Mouse (Mus musculus) inflammation-experienced regulatory T-cells, adult 6 months (primary cell): Measurements from ENCODE around the gene Susd1. TPM values are rescaled to one million over a fixed set of nuclear protein-coding genes. Genes with fewer than 3 reads are reported as not detected.

Experiments used
- ATAC-seq: one replicate; pipeline ENCODE4 v1.8.0; 2017
- polyA plus RNA-seq, 3 experiments: library from polyadenylated mRNA; unstranded; fragments of 100-300 nt; shearing (Covaris generic); gene quantifications; one replicate each; pipeline ENCODE4 v1.2.1; 2017

Susd1 gene
- polyA plus RNA-seq, 3 experiments from 2014 or later = 0.82 to 1.3 TPM; not detected in 1

DNA sequence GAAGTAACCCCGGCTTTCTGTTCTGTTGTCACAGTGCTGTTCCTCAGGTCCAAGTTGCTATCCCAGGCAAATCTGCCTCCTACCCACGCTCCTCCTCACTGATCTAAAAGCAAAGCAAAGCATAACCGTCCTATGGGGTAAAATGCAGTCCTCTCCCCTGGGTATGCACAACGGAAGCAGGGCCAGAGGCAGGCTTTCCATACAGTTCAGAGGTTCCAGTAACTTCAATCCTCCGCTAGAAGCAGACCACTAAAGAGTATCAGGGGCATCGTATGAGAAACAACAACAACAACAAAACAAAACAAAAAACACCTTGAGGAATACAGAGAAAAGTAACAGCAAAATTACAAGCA, 100.9 kb downstream of the Susd1 start:
- peak; percentile 8 for ATAC-seq

- no peak for ATAC-seq
These were observed 101.4 kb downstream of the Susd1 start for GRCm38 (mm10) chr4:59336846-59337532.

GRCm38 (mm10) chr4:59336439-59336809, 102.0 kb downstream of the Susd1 start:
- no peak for ATAC-seq

DNA sequence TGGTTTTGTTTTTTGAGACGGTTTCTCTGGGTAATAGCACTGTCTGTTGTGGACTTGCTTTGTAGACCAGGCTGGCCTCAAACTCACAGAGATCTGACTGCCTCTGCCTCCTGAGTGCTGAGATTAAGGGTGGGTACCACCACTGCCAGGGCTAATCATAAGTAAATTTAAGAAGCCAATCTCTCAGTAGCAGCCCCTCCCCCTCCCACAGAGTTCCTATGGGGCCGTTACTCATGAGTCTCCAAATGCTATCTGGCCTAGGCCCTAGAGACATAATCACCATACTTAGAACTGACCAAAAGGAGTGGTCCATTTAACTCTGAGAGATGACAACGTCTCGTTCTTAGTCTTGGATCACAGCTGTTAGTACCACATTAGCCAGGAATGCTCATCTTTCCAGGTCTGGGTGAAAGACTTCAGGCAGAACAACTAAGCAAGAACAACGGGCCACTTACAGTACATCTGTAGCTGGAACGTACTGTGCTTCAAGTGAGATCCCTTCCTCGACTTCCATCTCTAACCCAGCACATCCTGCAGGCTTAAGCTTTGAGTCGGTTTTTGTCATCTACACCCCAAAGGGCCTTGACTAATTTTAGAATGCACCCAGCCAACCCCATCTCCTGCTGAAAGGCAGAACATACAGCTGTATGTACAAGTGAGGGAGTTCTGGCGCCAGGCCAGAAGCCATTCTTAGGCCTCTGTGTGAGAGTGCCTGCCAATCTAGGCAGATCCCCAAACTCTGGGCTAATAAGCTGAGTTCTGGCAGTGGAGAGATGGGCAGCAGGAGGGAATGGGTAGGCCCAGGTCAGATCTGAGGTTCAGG, 102.6 kb downstream of the Susd1 start:
- no peak for ATAC-seq

- no peak for ATAC-seq
These were observed 103.3 kb downstream of the Susd1 start for GRCm38 (mm10) chr4:59335101-59335500.

GRCm38 (mm10) chr4:59334236-59334635, 104.2 kb downstream of the Susd1 start:
- peak; percentile 11 for ATAC-seq

DNA sequence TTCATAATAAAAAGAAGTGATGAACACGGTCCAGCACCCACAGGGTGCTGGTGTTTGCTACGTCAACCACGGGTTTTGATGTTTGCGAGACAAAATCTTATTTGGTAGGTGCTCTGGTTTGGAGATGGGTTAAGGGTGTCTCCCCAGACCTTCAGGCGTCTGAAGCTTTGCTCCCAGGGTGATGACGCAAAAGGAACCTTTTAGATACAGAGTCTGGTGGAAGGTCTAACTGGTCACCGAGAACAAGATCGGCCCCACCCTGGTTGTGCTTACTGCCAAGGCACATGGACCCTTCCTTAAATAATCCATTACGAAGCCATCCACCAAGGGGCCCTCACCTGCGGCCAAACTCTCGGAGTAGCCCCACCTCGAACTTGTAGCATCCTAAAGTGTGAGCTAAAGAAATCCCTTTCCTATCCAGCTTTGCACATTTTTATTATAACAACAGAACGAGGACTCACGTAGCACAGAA, 105.0 kb downstream of the Susd1 start:
- ATAC-seq = no peak

GRCm38 (mm10) chr4:59332691-59333423, 105.6 kb downstream of the Susd1 start:
- no peak for ATAC-seq

GRCm38 (mm10) chr4:59332089-59332488, 106.3 kb downstream of the Susd1 start:
- ATAC-seq = no peak

- ATAC-seq = peak; percentile 90
These were observed 106.8 kb downstream of the Susd1 start for GRCm38 (mm10) chr4:59331633-59332032.

GRCm38 (mm10) chr4:59330961-59331604, 107.3 kb downstream of the Susd1 start:
- ATAC-seq = peak; percentile 39

GRCm38 (mm10) chr4:59329461-59330304, 108.8 kb downstream of the Susd1 start:
- ATAC-seq = no peak

DNA sequence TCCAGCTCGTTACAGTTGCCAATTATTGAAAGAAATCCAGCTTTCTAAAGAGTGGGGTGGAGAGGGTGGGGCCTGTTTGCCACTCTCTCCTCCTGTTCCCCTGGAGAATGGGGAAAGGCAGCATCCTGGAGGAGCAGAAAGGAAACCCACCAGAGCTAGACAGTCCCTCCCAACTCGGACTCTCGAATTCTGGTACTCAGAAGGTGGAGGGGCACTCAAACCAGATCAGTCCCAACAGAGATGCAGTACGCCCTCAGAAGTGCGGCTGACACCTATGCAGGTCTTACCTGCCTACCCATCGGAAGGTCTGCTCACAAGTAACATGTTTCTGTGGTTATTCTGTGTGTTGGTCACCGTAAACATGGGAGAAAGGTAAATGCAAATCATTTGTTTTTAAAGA, 109.6 kb downstream of the Susd1 start:
- no peak for ATAC-seq

DNA sequence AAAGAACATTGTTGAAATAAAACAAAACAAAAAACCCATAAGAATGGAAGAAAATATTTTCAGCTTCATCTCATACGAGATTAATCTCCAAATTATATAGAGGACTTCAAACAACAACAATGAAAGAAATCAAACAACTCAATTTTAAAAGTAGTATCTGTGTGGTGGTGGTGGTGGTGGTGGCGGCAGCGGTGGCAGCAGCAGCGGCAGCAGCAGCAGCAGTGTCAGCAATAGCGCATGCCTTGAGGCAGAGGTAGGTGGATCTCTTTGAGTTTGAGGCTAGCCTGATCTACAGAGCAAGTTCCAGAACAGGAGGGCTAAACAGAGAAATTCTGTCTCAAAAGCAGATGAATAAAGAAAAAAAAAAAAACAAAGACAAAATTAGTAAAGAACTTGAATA, 110.4 kb downstream of the Susd1 start:
- ATAC-seq = no peak

DNA sequence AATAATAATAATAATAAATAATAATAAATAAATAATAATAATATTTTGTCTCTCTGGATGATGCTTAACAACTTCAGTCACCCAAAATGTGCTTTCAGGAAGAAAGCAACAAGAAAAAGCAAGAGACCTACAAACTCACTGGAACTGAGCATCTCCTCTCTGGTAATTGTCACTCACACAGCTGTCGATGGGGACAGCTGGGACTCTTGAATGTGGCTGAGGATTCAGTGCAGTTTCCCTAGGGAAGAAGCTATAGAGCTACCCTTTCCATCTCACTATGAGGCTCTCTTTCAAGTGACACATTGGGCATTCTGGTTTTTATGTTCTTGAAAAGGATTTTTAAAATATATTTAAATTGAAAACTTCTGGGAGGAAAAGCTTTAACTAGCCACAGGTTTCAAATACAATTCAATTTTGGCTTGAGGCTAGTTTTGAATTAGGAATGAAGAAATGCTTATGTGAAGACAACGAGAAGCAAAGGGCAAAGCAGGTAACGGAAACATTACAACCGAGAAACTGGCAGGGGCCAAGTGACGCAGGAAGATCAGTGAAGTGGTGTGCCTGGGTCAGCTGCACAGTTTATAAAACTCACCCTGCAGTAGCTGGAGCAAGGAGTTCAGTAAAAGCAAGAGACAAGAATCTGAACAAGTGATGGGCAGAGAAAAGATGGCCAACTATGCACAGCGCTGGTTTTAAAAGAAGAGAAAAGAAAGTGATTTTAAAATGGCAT, 112.2 kb downstream of the Susd1 start:
- ATAC-seq = no peak

DNA sequence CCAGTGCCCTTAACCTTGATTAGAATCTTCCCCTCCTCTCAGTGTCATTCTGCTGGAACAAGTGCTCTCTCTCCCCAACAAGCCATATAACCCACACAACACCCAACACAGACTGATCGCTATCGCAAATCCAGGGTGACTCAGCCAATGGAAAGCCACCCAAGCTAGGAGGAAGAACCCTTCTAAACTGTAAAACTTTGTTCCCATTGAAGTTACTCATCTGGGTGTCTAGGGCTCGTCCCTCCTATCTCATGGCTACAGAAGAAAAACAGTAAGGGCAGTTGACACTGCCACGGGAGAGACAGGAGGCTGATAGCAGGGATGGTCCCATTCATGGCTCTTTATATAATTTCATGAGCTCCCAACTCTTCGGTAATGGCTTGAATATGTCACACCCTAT, 114.1 kb downstream of the Susd1 start:
- ATAC-seq = no peak

- ATAC-seq = no peak
These were observed 115.2 kb downstream of the Susd1 start for GRCm38 (mm10) chr4:59323231-59323651.

DNA sequence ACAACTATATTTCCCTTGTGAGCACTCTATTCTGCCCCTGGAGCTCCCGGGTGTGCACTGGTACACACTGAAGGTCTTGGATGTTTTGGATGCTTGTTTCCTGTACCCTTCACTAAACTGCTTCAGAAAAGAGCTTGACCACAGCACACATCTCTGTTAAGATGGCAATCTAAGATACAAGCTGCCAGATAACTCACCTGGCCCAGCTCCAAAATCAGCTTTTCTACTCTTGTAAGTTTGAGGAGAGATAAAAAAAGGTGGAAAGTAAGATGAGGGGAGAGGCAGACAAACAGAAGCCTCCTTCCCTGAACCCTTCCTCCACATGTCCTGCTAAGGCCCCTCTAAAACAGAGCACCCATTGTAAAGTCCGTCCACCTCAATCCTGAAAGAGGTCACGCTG, 115.7 kb downstream of the Susd1 start:
- no peak for ATAC-seq

GRCm38 (mm10) chr4:59322056-59322455, 116.4 kb downstream of the Susd1 start:
- ATAC-seq = no peak

- ATAC-seq = no peak
These were observed 117.0 kb downstream of the Susd1 start for GRCm38 (mm10) chr4:59321181-59322008.
